Mouse (Mus musculus): ENCODE measurements around the gene Abcb1a. TPM values are rescaled to one million over a fixed set of nuclear protein-coding genes. Genes with fewer than 3 reads are reported as not detected.
"Not testable (repeated sequence)": the region's sequence is repeated elsewhere in the genome, so short reads cannot be mapped to it uniquely, and the experiment has no call there.

Gene Abcb1a
- polyA plus RNA-seq, 1 experiment from 2014 or later = 0.20 TPM

GRCm38 (mm10) chr5:8736389-8736788 is 76.5 kb downstream of the Abcb1a start:
- DNase-seq (ENCODE audit: low spot score) = no peak
- H3K9ac ChIP-seq (ENCODE audit: low read length) = no peak overlapping the region

GRCm38 (mm10) chr5:8737062-8737461 is 77.2 kb downstream of the Abcb1a start:
- H3K27me3 ChIP-seq (ENCODE audit: control insufficient read depth, insufficient read depth, low read length) = no peaks in the 10 kb centered on the region
- no peaks in the 10 kb centered on the region for H3K36me3 ChIP-seq (ENCODE audit: control insufficient read depth, insufficient read depth, low read length)
- ATAC-seq (ENCODE audit: insufficient number of reproducible peaks, low FRiP score, low TSS enrichment, low read depth) (no peak), DNase-seq (ENCODE audit: low spot score) (no peak)
- H3K9ac ChIP-seq (ENCODE audit: low read length) = no peak overlapping the region
- no peaks in the 10 kb centered on the region for H3K4me1 ChIP-seq (ENCODE audit: control insufficient read depth, insufficient read depth, low read length)
- no peaks in the 10 kb centered on the region for H3K9me3 ChIP-seq (ENCODE audit: control insufficient read depth, low read length)
- no peak overlapping the region for H3K4me2 ChIP-seq (ENCODE audit: low read depth, severe bottlenecking)
- no peak overlapping the region for H3K27ac ChIP-seq (replicated peaks; ENCODE audit: low read depth, low read length)
- no peak overlapping the region for H3K4me3 ChIP-seq (ENCODE audit: low read depth, low read length)
- WGBS = 89% methylated on average over 4 of the region's 4 CpGs

More at GRCm38 (mm10) chr5:8736389-8736788, 76.5 kb downstream of the Abcb1a start:
- no peak for ATAC-seq (ENCODE audit: insufficient number of reproducible peaks, low FRiP score, low TSS enrichment, low read depth)
- H3K36me3 ChIP-seq (ENCODE audit: control insufficient read depth, insufficient read depth, low read length) = no peaks in the 10 kb centered on the region
- H3K27me3 ChIP-seq (ENCODE audit: control insufficient read depth, insufficient read depth, low read length) = no peaks in the 10 kb centered on the region
- no peak overlapping the region for H3K27ac ChIP-seq (replicated peaks; ENCODE audit: low read depth, low read length)
- 84% methylated on average over 4 of the region's 4 CpGs for WGBS
- no peaks in the 10 kb centered on the region for H3K4me1 ChIP-seq (ENCODE audit: control insufficient read depth, insufficient read depth, low read length)
- H3K4me2 ChIP-seq (ENCODE audit: low read depth, severe bottlenecking) = no peak overlapping the region
- H3K4me3 ChIP-seq (ENCODE audit: low read depth, low read length) = no peak overlapping the region
- no peaks in the 10 kb centered on the region for H3K9me3 ChIP-seq (ENCODE audit: control insufficient read depth, low read length)

DNA sequence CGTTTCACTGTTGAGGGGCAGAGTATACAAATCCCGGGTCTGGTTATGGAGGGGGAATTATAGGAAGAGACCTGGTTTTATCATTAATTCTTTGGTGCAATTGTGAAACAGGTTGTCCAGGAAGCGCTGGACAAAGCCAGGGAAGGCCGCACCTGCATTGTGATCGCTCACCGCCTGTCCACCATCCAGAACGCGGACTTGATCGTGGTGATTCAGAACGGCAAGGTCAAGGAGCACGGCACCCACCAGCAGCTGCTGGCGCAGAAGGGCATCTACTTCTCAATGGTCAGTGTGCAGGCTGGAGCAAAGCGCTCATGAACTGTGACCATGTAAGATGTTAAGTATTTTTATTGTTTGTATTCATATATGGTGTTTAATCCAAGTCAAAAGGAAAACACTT is 87.4 kb downstream of the Abcb1a start:
- not testable (repeated sequence) for H3K9me3 ChIP-seq (ENCODE audit: control insufficient read depth, low read length); H3K4me2 ChIP-seq (ENCODE audit: low read depth, severe bottlenecking); H3K36me3 ChIP-seq (ENCODE audit: control insufficient read depth, insufficient read depth, low read length); H3K4me1 ChIP-seq (ENCODE audit: control insufficient read depth, insufficient read depth, low read length); H3K4me3 ChIP-seq (ENCODE audit: low read depth, low read length); ATAC-seq (ENCODE audit: insufficient number of reproducible peaks, low FRiP score, low TSS enrichment, low read depth); DNase-seq (ENCODE audit: low spot score); H3K27ac ChIP-seq (replicated peaks; ENCODE audit: low read depth, low read length); H3K27me3 ChIP-seq (ENCODE audit: control insufficient read depth, insufficient read depth, low read length); H3K9ac ChIP-seq (ENCODE audit: low read length)
- WGBS = 92% methylated on average over 13 of the region's 13 CpGs

GRCm38 (mm10) chr5:8772866-8773265 is 113.0 kb downstream of the Abcb1a start:
- Histone ChIP-seq H3K9ac (ENCODE audit: low read length) (no peak overlapping the region), H3K4me1 (ENCODE audit: control insufficient read depth, insufficient read depth, low read length) (no peaks in the 10 kb centered on the region), H3K27me3 (ENCODE audit: control insufficient read depth, insufficient read depth, low read length) (no peaks in the 10 kb centered on the region), H3K36me3 (ENCODE audit: control insufficient read depth, insufficient read depth, low read length) (no peaks in the 10 kb centered on the region), H3K4me2 (ENCODE audit: low read depth, severe bottlenecking) (no peak overlapping the region), H3K27ac (replicated peaks; ENCODE audit: low read depth, low read length) (no peak overlapping the region), H3K4me3 (ENCODE audit: low read depth, low read length) (no peak overlapping the region), H3K9me3 (ENCODE audit: control insufficient read depth, low read length) (no peaks in the 10 kb centered on the region)
- no peak for ATAC-seq (ENCODE audit: insufficient number of reproducible peaks, low FRiP score, low TSS enrichment, low read depth)
- DNase-seq (ENCODE audit: low spot score) = no peak
- WGBS = 71% methylated on average over 3 of the region's 3 CpGs

DNA sequence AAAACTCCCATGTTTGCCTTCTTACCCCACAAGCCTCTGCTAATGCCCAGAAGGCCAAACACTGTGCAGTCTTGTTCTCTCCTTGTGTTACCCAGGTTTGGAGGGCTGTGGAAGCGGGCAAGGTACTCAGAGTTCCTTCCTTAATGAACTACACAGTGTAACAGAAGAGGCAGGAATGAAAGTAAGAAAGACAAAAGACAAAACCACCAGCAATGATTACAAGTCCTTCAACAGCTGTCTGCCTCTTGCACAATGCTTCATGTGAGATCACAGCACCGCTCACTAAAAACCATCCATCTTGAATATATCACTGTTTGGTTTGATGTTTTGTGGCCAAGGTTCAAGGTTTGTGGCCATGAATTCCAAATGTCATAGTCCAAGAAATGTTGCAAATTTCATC is 118.4 kb downstream of the Abcb1a start:
- WGBS = 82% methylated on average over 2 of the region's 2 CpGs
- Histone ChIP-seq H3K9ac (ENCODE audit: low read length) (no peak overlapping the region), H3K4me3 (ENCODE audit: low read depth, low read length) (no peak overlapping the region), H3K4me1 (ENCODE audit: control insufficient read depth, insufficient read depth, low read length) (no peaks in the 10 kb centered on the region), H3K4me2 (ENCODE audit: low read depth, severe bottlenecking) (no peak overlapping the region), H3K36me3 (ENCODE audit: control insufficient read depth, insufficient read depth, low read length) (no peaks in the 10 kb centered on the region), H3K27ac (replicated peaks; ENCODE audit: low read depth, low read length) (no peak overlapping the region), H3K27me3 (ENCODE audit: control insufficient read depth, insufficient read depth, low read length) (no peaks in the 10 kb centered on the region), H3K9me3 (ENCODE audit: control insufficient read depth, low read length) (no peaks in the 10 kb centered on the region)
- DNase-seq (ENCODE audit: low spot score) (no peak), ATAC-seq (ENCODE audit: insufficient number of reproducible peaks, low FRiP score, low TSS enrichment, low read depth) (no peak)

- H3K4me2 ChIP-seq (ENCODE audit: low read depth, severe bottlenecking) = no peak overlapping the region
- no peak for ATAC-seq (ENCODE audit: insufficient number of reproducible peaks, low FRiP score, low TSS enrichment, low read depth)
- no peaks in the 10 kb centered on the region for H3K27me3 ChIP-seq (ENCODE audit: control insufficient read depth, insufficient read depth, low read length)
- H3K27ac ChIP-seq (replicated peaks; ENCODE audit: low read depth, low read length) = no peak overlapping the region
- DNase-seq (ENCODE audit: low spot score) = no peak
- no peaks in the 10 kb centered on the region for H3K36me3 ChIP-seq (ENCODE audit: control insufficient read depth, insufficient read depth, low read length)
- 90% methylated on average over 2 of the region's 2 CpGs for WGBS
- H3K9ac ChIP-seq (ENCODE audit: low read length) = no peak overlapping the region
- no peaks in the 10 kb centered on the region for H3K9me3 ChIP-seq (ENCODE audit: control insufficient read depth, low read length)
- no peaks in the 10 kb centered on the region for H3K4me1 ChIP-seq (ENCODE audit: control insufficient read depth, insufficient read depth, low read length)
- no peak overlapping the region for H3K4me3 ChIP-seq (ENCODE audit: low read depth, low read length)
Observed at GRCm38 (mm10) chr5:8778751-8779150, 118.9 kb downstream of the Abcb1a start.

GRCm38 (mm10) chr5:8792281-8792680 is 132.4 kb downstream of the Abcb1a start:
- Histone ChIP-seq H3K9me3 (ENCODE audit: control insufficient read depth, low read length) (no peaks in the 10 kb centered on the region), H3K4me2 (ENCODE audit: low read depth, severe bottlenecking) (no peak overlapping the region), H3K36me3 (ENCODE audit: control insufficient read depth, insufficient read depth, low read length) (no peaks in the 10 kb centered on the region), H3K4me1 (ENCODE audit: control insufficient read depth, insufficient read depth, low read length) (no peaks in the 10 kb centered on the region), H3K27ac (replicated peaks; ENCODE audit: low read depth, low read length) (no peak overlapping the region), H3K9ac (ENCODE audit: low read length) (no peak overlapping the region), H3K4me3 (ENCODE audit: low read depth, low read length) (no peak overlapping the region), H3K27me3 (ENCODE audit: control insufficient read depth, insufficient read depth, low read length) (no peaks in the 10 kb centered on the region)
- ATAC-seq (ENCODE audit: insufficient number of reproducible peaks, low FRiP score, low TSS enrichment, low read depth) (no peak), DNase-seq (ENCODE audit: low spot score) (no peak)
- 69% methylated on average over 4 of the region's 4 CpGs for WGBS

Other genes starting within 250 kb of the Abcb1a start
- 83.1 and 87.1 TPM in 2 replicates for gene Dbf4, start 237.4 kb upstream of the Abcb1a start, polyA plus RNA-seq (2014; fragmentation: Nextera tagmentation; extraction: Ambion mirVana)
- gene Slc25a40, start 237.2 kb upstream of the Abcb1a start, polyA plus RNA-seq (2014; fragmentation: Nextera tagmentation; extraction: Ambion mirVana) = 9.6 and 12.2 TPM in 2 replicates
- gene Rundc3b, start 37.1 kb upstream of the Abcb1a start, polyA plus RNA-seq (2014; fragmentation: Nextera tagmentation; extraction: Ambion mirVana) = 3.5 and 4.8 TPM in 2 replicates
- gene Abcb1b, start 138.1 kb downstream of the Abcb1a start, polyA plus RNA-seq (2014; fragmentation: Nextera tagmentation; extraction: Ambion mirVana) = 0.95 and 1.5 TPM in 2 replicates
- 0.31 and 0.37 TPM in 2 replicates for gene Abcb4, start 233.6 kb downstream of the Abcb1a start, polyA plus RNA-seq (2014; fragmentation: Nextera tagmentation; extraction: Ambion mirVana)